ENCODE assay signal across 10 mouse cellular contexts in the genomic region with DNA sequence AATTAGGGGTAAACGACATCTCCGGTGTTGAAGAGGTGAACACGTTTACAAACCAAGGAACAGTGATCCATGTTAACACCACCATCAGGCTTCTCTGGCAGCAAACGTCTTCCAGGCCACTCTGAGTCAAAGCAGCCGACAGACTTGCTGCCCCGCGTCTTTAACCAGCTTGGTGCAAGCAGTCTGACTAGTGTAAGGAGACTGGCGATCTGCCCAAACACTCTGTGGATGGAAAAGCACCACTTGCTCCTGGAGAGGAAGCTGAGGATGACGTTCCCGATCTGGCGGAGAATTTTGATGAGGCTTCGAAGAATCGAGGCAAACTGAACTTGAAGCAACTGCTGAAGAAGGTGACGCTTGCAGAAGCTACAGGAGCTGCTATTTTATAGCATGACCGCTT. TPM values are rescaled to one million over a fixed set of nuclear protein-coding genes. Genes with fewer than 3 reads are reported as not detected.
A peak's percentile ranks its signal among the peaks of the same experiment; 100 is the strongest.
DNase-seq lines count a peak whose midpoint lies in the region; ATAC-seq and TF ChIP-seq lines count a peak whose summit lies in the region.
"Had no signal": no experiment of that assay in that cellular context is flagged by ENCODE, and none has a peak within 500 bp of the region (broad histone marks: within the 10 kb centered on the region; RNA-seq: fewer than 3 reads in every experiment).

No protein-coding gene starts in this region.

- 52% methylated on average over 15 of the region's 15 CpGs for WGBS in forebrain, embryonic 15.5 days
- WGBS in forebrain, embryonic 10.5 days, result 84% methylated on average over 15 of the region's 15 CpGs
- WGBS in kidney, embryonic 14.5 days, result 68% methylated on average over 15 of the region's 15 CpGs
- WGBS in lung, adult 2 months, result 42% methylated on average over 15 of the region's 15 CpGs

- H3K27me3 ChIP-seq in forebrain, embryonic 15.5 days, result no peaks in the 10 kb centered on the region
- no peaks in the 10 kb centered on the region; the same call in 1 of the 2 replicates for H3K27me3 ChIP-seq in forebrain, embryonic 10.5 days (ENCODE audit: poor library complexity, severe bottlenecking)
- no peaks in the 10 kb centered on the region for H3K27me3 ChIP-seq in kidney, embryonic 14.5 days (ENCODE audit: control insufficient read depth, insufficient read depth, low read length)

- H3K9ac ChIP-seq in forebrain, embryonic 15.5 days (replicated peaks), result no peak overlapping the region
- no peak overlapping the region for H3K9ac ChIP-seq in kidney, embryonic 14.5 days (ENCODE audit: low read depth, low read length)
- H3K9ac ChIP-seq in ES-E14 (ENCODE audit: insufficient read depth, low read depth, low read length, poor library complexity, severe bottlenecking), result peak overlapping the region; percentile 35; the same call in 1 of the 2 replicates

- peaks cover 8% of the 10 kb centered on the region for H3K4me1 ChIP-seq in forebrain, embryonic 15.5 days
- peaks cover 12% of the 10 kb centered on the region for H3K4me1 ChIP-seq in forebrain, embryonic 10.5 days
- H3K4me1 ChIP-seq in kidney, embryonic 14.5 days (ENCODE audit: control insufficient read depth, insufficient read depth, low read length), result peaks cover 4% of the 10 kb centered on the region; the same call in 1 of the 2 replicates
- peaks cover 24 to 30% of the 10 kb centered on the region in 2 experiments for H3K4me1 ChIP-seq in ES-E14 (ENCODE audit: control insufficient read depth in 2 of 2, insufficient read depth in 2 of 2, low read length in 2 of 2, poor library complexity in 1 of 2)
- no peaks in the 10 kb centered on the region; the same call in 1 of the 2 replicates for H3K4me1 ChIP-seq in lung, adult 2 months (ENCODE audit: control insufficient read depth, insufficient read depth, low read length)

- no peak overlapping the region for H3K4me2 ChIP-seq in forebrain, embryonic 15.5 days (replicated peaks)
- no peak overlapping the region for H3K4me2 ChIP-seq in kidney, embryonic 14.5 days (replicated peaks; ENCODE audit: low read depth, low read length)

- no peak for ATAC-seq in forebrain, embryonic 15.5 days (replicated peaks)
- no peak for ATAC-seq in kidney, embryonic 14.5 days (ENCODE audit: low FRiP score, low TSS enrichment)
- ATAC-seq in megakaryocyte-erythroid progenitor cell, adult 5-6 weeks (replicated peaks; ENCODE audit: low FRiP score, low TSS enrichment, poor library complexity, severe bottlenecking), result no peak
- ATAC-seq: CD4-positive, CD25-positive, alpha-beta regulatory T cell, adult 4 months had no signal

- H3K27ac ChIP-seq in forebrain, embryonic 15.5 days (replicated peaks), result peak overlapping the region; percentile 46; the same call in 1 of the 2 replicates
- H3K27ac ChIP-seq in forebrain, embryonic 10.5 days, result no peak overlapping the region
- no peak overlapping the region for H3K27ac ChIP-seq in kidney, embryonic 14.5 days (ENCODE audit: low read depth, low read length)
- H3K27ac ChIP-seq in ES-E14 (ENCODE audit: insufficient read depth, low read depth, low read length, poor library complexity, severe bottlenecking), result peak overlapping the region; percentile 49; the same call in 1 of the 2 replicates

- no peak for TF ChIP-seq POLR2A in lung, adult 2 months (IDR thresholded peaks at IDR 0.05; ENCODE audit: borderline replicate concordance, extremely low read depth, low read depth, low read length)

- H3K9me3 ChIP-seq in forebrain, embryonic 15.5 days, result no peaks in the 10 kb centered on the region
- H3K9me3 ChIP-seq in forebrain, embryonic 10.5 days, result no peaks in the 10 kb centered on the region
- H3K9me3 ChIP-seq in kidney, embryonic 14.5 days (ENCODE audit: control insufficient read depth, low read length), result no peaks in the 10 kb centered on the region
- no peaks in the 10 kb centered on the region for H3K9me3 ChIP-seq in ES-E14 (ENCODE audit: control insufficient read depth, insufficient read depth, low read depth, low read length)

- no peak overlapping the region for H3K4me3 ChIP-seq in forebrain, embryonic 15.5 days
- no peak overlapping the region for H3K4me3 ChIP-seq in forebrain, embryonic 10.5 days
- no peak overlapping the region for H3K4me3 ChIP-seq in kidney, embryonic 14.5 days (ENCODE audit: low read length)
- 0 out of 4 replicates have a peak overlapping the region, but pooled peaks of 1 of the 2 experiments have one; percentile 1 for H3K4me3 ChIP-seq in ES-E14 (ENCODE audit: insufficient read depth in 1 of 2, low read depth in 1 of 2, low read length in 2 of 2, poor library complexity in 1 of 2, severe bottlenecking in 1 of 2)
- H3K4me3 ChIP-seq in lung, adult 2 months (replicated peaks; ENCODE audit: extremely low read depth, low read depth, low read length), result no peak overlapping the region
- H3K4me3 ChIP-seq: erythroblast, embryonic 14.5 days had no signal

- no peak for DNase-seq in forebrain, embryonic 10.5 days (ENCODE audit: extremely low spot score, low spot score)
- DNase-seq in kidney, postnatal 36 days, result peak; percentile 14 to 44
- no peak for DNase-seq in ES-E14 (ENCODE audit: low read depth, low spot score)
- peak; percentile 17 for DNase-seq in lung, adult 2 months
- DNase-seq in thymus, adult 18-20 months, result no peak

- no peak for TF ChIP-seq CTCF in lung, adult 2 months (IDR thresholded peaks at IDR 0.05; ENCODE audit: insufficient read depth, low read length)

- in situ Hi-C loops in ES-E14 (cut with MboI; ENCODE audit: low sequenced_read_pairs in 2 of 2, unreplicated experiment in 2 of 2), result no loop called here

- H3K36me3 ChIP-seq in forebrain, embryonic 15.5 days, result no peaks in the 10 kb centered on the region
- no peaks in the 10 kb centered on the region for H3K36me3 ChIP-seq in forebrain, embryonic 10.5 days (replicated peaks)
- H3K36me3 ChIP-seq in kidney, embryonic 14.5 days (ENCODE audit: control insufficient read depth, insufficient read depth, low read length), result no peaks in the 10 kb centered on the region
- H3K36me3 ChIP-seq in ES-E14 (ENCODE audit: control insufficient read depth, insufficient read depth, low read length, poor library complexity, severe bottlenecking), result no peaks in the 10 kb centered on the region

TF ChIP-seq in ES-E14, 5 proteins besides CTCF, POLR2A, EP300 and RAD21:
- no peak for TF ChIP-seq HCFC1 (IDR thresholded peaks at IDR 0.05; ENCODE audit: borderline replicate concordance, insufficient read depth, low read length)
- TF ChIP-seq CHD2 (IDR thresholded peaks at IDR 0.05; ENCODE audit: low read depth, low read length), result no peak
- no peak for TF ChIP-seq MAFK (IDR thresholded peaks at IDR 0.05; ENCODE audit: insufficient read depth, low read depth, low read length)
- no peak for TF ChIP-seq ZNF384 (IDR thresholded peaks at IDR 0.05; ENCODE audit: low read depth, low read length)
- no peak for TF ChIP-seq ZC3H11A (IDR thresholded peaks at IDR 0.05; ENCODE audit: borderline replicate concordance, low read depth, low read length)

RNA-seq across cellular contexts. Expression of a gene that starts 57.5 kb away (rescaled TPM):
- 23.7 and 23.9 TPM in 2 replicates for polyA plus RNA-seq in forebrain, embryonic 15.5 days (2015; fragmentation: Nextera tagmentation; extraction: Ambion mirVana)
- 10.5 and 11.2 TPM in 2 replicates for polyA plus RNA-seq in forebrain, embryonic 10.5 days (2016; fragmentation: Nextera tagmentation; extraction: Ambion mirVana)
- polyA plus RNA-seq in kidney, embryonic 14.5 days (2014; fragmentation: Nextera tagmentation; extraction: Ambion mirVana), result 9.7 and 12.1 TPM in 2 replicates
- total RNA-seq in ES-E14 (2012; rRNA removed), result 52.4 and 61.6 TPM in 2 replicates
- 20.3 and 21.4 TPM in 2 replicates for polyA plus RNA-seq in lung, adult 2 months (2012; rRNA removed)
- 25.9 and 27.3 TPM in 2 replicates for total RNA-seq in megakaryocyte-erythroid progenitor cell, adult 5-6 weeks (2014; fragmentation: Nextera tagmentation)
- 11.3 and 13.6 TPM in 2 replicates for total RNA-seq in megakaryocyte-erythroid progenitor cell, adult 5-6 weeks (2017)

Comparison
In these comparisons a context has a peak if more than half of its experiments do, and no peak if none do; other contexts are left out.
1. H3K27ac ChIP-seq: peak in forebrain, embryonic 15.5 days (single experiment) and ES-E14 (single experiment); none in forebrain, embryonic 10.5 days (single experiment) and kidney, embryonic 14.5 days (single experiment).
2. DNase-seq: peak in kidney, postnatal 36 days (2 of 2) and lung, adult 2 months (single experiment); none in forebrain, embryonic 10.5 days (single experiment), ES-E14 (single experiment) and thymus, adult 18-20 months (0 of 2).